Mouse (Mus musculus) thymus, adult 2 months (tissue): ENCODE measurements around the gene Arhgef38.

Source experiments
- CTCF ChIP-seq: fragments of 200-500 bp; IDR thresholded peaks from 2 replicates; pipeline ENCODE4 v1.5.1; 2012; ENCODE audit warnings: mild to moderate bottlenecking, control low read depth, low read length, moderate library complexity, borderline replicate concordance; ENCODE audit not compliant: control insufficient read depth, poor library complexity, insufficient read depth; ENCODE audit errors: extremely low read depth
- POLR2A ChIP-seq: fragments of 200-500 bp; IDR thresholded peaks from 2 replicates; pipeline ENCODE4 v1.6.1; 2012; ENCODE audit warnings: mild to moderate bottlenecking, low read length, control low read depth, moderate library complexity; ENCODE audit not compliant: control insufficient read depth, poor library complexity, insufficient read depth; ENCODE audit errors: extremely low read depth

DNA sequence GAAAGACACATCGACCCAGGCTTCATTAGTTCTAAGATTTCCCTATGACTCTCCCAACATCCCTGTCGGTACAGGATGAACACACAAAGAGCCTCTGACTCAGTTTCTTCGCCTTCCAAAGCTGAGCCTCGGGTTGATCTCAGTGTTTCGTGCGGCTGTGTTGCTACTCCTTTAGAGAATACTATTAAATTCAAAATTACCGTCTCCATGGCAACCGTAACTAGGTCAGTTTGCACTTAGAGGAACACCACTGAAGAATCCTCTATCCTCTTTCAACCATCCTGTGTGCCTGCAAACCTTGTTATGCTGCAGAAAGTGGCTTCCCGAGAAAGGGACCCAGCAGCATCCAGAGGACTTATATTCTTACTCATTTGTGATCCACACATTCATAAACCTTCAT is 9.3 kb upstream of the Arhgef38 start:
- TF ChIP-seq CTCF = no peak
- no peak for TF ChIP-seq POLR2A
